Mouse (Mus musculus) cortical plate, adult 2 months (tissue): ENCODE measurements at regions not wholly inside any gene's neighbourhood (a gene's known extent, or its start where the extent isn't known, plus 50 kb on each side); places are given as distances from the start of the nearest gene placed in this dataset.

Experiments
- CTCF ChIP-seq: fragments of 200-500 bp; IDR thresholded peaks from 2 replicates; pipeline ENCODE4 v1.5.1; 2011; ENCODE audit warnings: mild to moderate bottlenecking, control low read depth, low read length; ENCODE audit not compliant: insufficient read depth; ENCODE audit errors: extremely low read depth
- POLR2A ChIP-seq: fragments of 200-500 bp; IDR thresholded peaks from 2 replicates; pipeline ENCODE4 v1.6.1; 2011; ENCODE audit warnings: mild to moderate bottlenecking, low read length, control low read depth; ENCODE audit not compliant: insufficient read depth; ENCODE audit errors: extremely low read depth

DNA sequence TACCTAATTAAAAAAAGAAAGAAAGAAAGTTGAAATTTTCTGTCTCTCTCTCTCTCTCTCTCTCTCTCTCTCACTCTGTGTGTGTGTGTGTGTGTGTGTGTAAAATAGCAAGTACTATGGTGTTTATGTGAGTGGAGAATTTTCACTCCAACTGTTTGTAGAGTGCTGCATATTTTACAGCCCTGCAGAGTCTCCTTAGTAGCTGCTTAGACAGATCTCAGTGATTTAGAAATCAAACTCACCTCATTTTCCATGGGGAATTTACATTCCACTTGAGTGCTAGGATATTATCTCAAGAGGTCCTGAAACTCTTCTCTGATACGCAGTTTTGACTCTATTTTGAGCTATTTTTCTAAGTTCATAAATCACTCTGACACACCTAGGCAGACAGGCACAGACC, 761.8 kb upstream of the Pou3f3 start:
- TF ChIP-seq POLR2A (no peak), CTCF (no peak)
